Mouse (Mus musculus): ENCODE results near the gene Psmd11. TPM values are rescaled to one million over a fixed set of nuclear protein-coding genes. Genes with fewer than 3 reads are reported as not detected.
"Not testable (repeated sequence)": the region's sequence is repeated elsewhere in the genome, so short reads cannot be mapped to it uniquely, and the experiment has no call there.

The Psmd11 gene
- polyA plus RNA-seq, 1 experiment from 2014 or later = 156 TPM

GRCm38 (mm10) chr11:80429500-80430166, 1.2 kb downstream of the Psmd11 start:
- H3K27ac ChIP-seq (replicated peaks) = peak overlapping the region; percentile 84
- ATAC-seq (ENCODE audit: insufficient read depth) = no peak
- peak overlapping the region; percentile 95 for H3K9ac ChIP-seq
- no peaks in the 10 kb centered on the region for H3K27me3 ChIP-seq
- 41% methylated on average over 14 of the region's 14 CpGs for WGBS (ENCODE audit: insufficient replicate concordance)
- H3K4me3 ChIP-seq (replicated peaks) = peak overlapping the region; percentile 100
- H3K4me1 ChIP-seq (replicated peaks) = peaks cover 15% of the 10 kb centered on the region
- peaks cover 28% of the 10 kb centered on the region for H3K36me3 ChIP-seq (replicated peaks)
- H3K4me2 ChIP-seq = peak overlapping the region; percentile 74
- H3K9me3 ChIP-seq (replicated peaks) = no peaks in the 10 kb centered on the region

DNA sequence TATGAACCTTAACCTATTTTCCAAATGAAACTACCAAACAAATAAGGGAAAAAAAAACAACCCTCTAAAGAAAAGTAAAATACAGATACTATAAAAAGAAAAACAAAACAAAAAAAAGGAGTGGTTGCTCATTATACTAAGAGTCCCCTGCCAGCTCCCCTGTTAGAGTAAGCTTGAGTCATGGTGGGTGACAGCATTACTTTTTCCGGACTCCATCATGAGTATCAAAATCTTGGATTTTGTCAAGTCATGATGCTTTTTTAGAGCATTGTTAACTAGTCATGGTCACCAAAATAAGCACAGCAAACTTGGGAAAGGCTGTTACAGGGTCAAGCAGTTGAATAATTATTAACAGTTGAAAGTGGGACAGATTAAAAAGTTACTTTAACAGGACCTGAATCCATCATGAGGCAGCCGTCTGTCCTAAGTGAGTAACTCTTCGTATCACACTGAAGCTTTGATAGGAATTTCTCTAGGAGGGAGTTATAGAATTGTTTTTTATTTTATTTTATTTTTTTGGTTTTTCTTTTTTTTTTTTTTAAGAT, 2.0 kb downstream of the Psmd11 start:
- no peak overlapping the region for H3K27ac ChIP-seq (replicated peaks)
- H3K4me2 ChIP-seq = peak overlapping the region; percentile 11; the same call in 1 of the 2 replicates
- peaks cover 33% of the 10 kb centered on the region for H3K36me3 ChIP-seq (replicated peaks)
- H3K4me1 ChIP-seq (replicated peaks) = peaks cover 15% of the 10 kb centered on the region
- ATAC-seq (ENCODE audit: insufficient read depth) = no peak
- no peak overlapping the region for H3K9ac ChIP-seq
- no peak overlapping the region for H3K4me3 ChIP-seq (replicated peaks)
- 74% methylated on average over 3 of the region's 3 CpGs for WGBS (ENCODE audit: insufficient replicate concordance)
- no peaks in the 10 kb centered on the region for H3K27me3 ChIP-seq
- H3K9me3 ChIP-seq (replicated peaks) = no peaks in the 10 kb centered on the region

DNA sequence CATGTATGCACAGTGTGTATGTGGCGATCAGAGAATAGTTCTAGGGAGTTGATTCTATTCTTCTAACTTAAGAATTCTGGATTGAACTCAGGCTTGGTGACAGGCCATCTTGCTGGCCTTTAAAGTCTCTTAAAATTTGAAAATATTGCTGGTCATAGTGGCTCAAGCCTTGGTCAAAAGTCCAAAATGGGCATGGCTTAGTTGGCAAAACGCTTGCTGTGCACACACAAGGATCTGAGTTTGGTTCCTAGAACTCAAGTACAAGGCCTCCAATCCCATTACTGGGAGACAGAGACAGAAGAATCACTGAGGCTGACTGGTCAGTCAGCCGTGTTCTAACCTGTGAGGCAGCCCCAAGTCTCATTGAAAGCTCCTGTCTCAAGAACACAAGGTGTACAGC, 18.5 kb downstream of the Psmd11 start:
- Histone ChIP-seq H3K4me2 (no peak overlapping the region), H3K27me3 (no peaks in the 10 kb centered on the region), H3K27ac (replicated peaks) (no peak overlapping the region), H3K9ac (no peak overlapping the region), H3K4me1 (replicated peaks) (no peaks in the 10 kb centered on the region), H3K4me3 (replicated peaks) (no peak overlapping the region), H3K36me3 (replicated peaks) (peaks cover 84% of the 10 kb centered on the region), H3K9me3 (replicated peaks) (no peaks in the 10 kb centered on the region)
- 78% methylated on average over 3 of the region's 3 CpGs for WGBS (ENCODE audit: insufficient replicate concordance)
- ATAC-seq (ENCODE audit: insufficient read depth) = no peak

- ATAC-seq (ENCODE audit: insufficient read depth) = no peak
- Histone ChIP-seq H3K9me3 (replicated peaks) (no peaks in the 10 kb centered on the region), H3K4me2 (no peak overlapping the region), H3K9ac (no peak overlapping the region), H3K36me3 (replicated peaks) (peaks cover 83% of the 10 kb centered on the region), H3K27me3 (no peaks in the 10 kb centered on the region), H3K4me3 (replicated peaks) (no peak overlapping the region), H3K4me1 (replicated peaks) (no peaks in the 10 kb centered on the region), H3K27ac (replicated peaks) (no peak overlapping the region)
- WGBS (ENCODE audit: insufficient replicate concordance) = 86% methylated on average over 2 of the region's 2 CpGs
Observed at GRCm38 (mm10) chr11:80449859-80450258, 21.4 kb downstream of the Psmd11 start.

DNA sequence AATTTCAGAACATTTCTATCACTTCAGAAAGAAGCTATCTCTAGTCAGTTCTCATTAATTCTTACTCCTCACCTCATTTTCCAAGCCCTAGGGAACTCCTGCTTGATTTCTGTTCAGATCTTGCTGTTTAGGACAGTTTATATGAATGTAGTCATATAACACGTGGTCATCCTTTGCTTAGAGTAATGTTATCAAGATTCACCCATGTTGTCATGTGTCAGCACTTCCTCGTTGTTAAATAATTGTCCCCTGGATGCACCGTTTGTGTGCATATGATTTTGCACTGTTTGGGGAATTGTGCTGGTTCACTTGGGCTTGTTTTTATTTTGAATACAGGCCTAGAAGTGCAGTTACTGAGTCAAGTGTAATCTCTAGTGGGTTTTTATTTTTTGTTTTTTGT, 23.8 kb downstream of the Psmd11 start:
- Histone ChIP-seq H3K9me3 (replicated peaks) (no peaks in the 10 kb centered on the region), H3K27ac (replicated peaks) (no peak overlapping the region), H3K4me1 (replicated peaks) (no peaks in the 10 kb centered on the region), H3K4me2 (no peak overlapping the region), H3K4me3 (replicated peaks) (no peak overlapping the region), H3K9ac (no peak overlapping the region), H3K36me3 (replicated peaks) (peaks cover 83% of the 10 kb centered on the region), H3K27me3 (no peaks in the 10 kb centered on the region)
- 34% methylated on average over 3 of the region's 3 CpGs for WGBS (ENCODE audit: insufficient replicate concordance)
- ATAC-seq (ENCODE audit: insufficient read depth) = no peak

DNA sequence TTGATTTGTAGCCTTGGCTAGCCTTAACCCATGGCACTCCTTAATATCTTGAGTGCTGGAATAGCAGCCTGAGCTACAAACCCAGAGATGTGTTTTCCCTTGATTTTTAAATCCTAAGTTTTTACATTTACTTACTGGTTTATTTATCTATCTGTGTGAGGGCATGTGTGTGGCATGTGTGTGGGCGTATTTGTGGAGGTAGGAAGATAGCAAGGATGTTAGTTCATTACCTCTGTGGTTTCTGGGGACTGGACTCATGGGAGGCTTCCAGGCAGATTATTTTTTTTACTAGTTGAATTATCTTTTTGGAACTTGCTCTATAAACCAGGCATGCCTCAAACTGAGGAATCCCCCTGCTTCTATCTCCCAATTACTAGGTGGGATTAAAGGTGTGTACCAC, 24.8 kb downstream of the Psmd11 start:
- no peak for ATAC-seq (ENCODE audit: insufficient read depth)
- H3K27ac ChIP-seq (replicated peaks) = no peak overlapping the region
- no peaks in the 10 kb centered on the region for H3K9me3 ChIP-seq (replicated peaks)
- H3K27me3 ChIP-seq = no peaks in the 10 kb centered on the region
- H3K9ac ChIP-seq = no peak overlapping the region
- 64% methylated on average over 1 of the region's 1 CpGs for WGBS (ENCODE audit: insufficient replicate concordance)
- no peaks in the 10 kb centered on the region for H3K4me1 ChIP-seq (replicated peaks)
- no peak overlapping the region for H3K4me3 ChIP-seq (replicated peaks)
- peaks cover 83% of the 10 kb centered on the region for H3K36me3 ChIP-seq (replicated peaks)
- no peak overlapping the region for H3K4me2 ChIP-seq

GRCm38 (mm10) chr11:80463605-80464130, 35.3 kb downstream of the Psmd11 start:
- not testable (repeated sequence) for H3K27me3 ChIP-seq; H3K9ac ChIP-seq; H3K4me1 ChIP-seq (replicated peaks); H3K4me2 ChIP-seq; ATAC-seq (ENCODE audit: insufficient read depth); H3K9me3 ChIP-seq (replicated peaks); H3K4me3 ChIP-seq (replicated peaks); H3K27ac ChIP-seq (replicated peaks)
- H3K36me3 ChIP-seq (replicated peaks) = peaks cover 93% of the 10 kb centered on the region
- 78% methylated on average over 4 of the region's 4 CpGs for WGBS (ENCODE audit: insufficient replicate concordance)

- peaks cover 2% of the 10 kb centered on the region for H3K27me3 ChIP-seq
- 86% methylated on average over 16 of the region's 16 CpGs for WGBS (ENCODE audit: insufficient replicate concordance)
- no peaks in the 10 kb centered on the region for H3K9me3 ChIP-seq (replicated peaks)
- no peak overlapping the region for H3K9ac ChIP-seq
- H3K36me3 ChIP-seq (replicated peaks) = peaks cover 80% of the 10 kb centered on the region
- peaks cover 17% of the 10 kb centered on the region for H3K4me1 ChIP-seq (replicated peaks)
- ATAC-seq (ENCODE audit: insufficient read depth) = no peak
- H3K4me3 ChIP-seq (replicated peaks) = no peak overlapping the region
- no peak overlapping the region for H3K27ac ChIP-seq (replicated peaks)
- no peak overlapping the region for H3K4me2 ChIP-seq
Observed at GRCm38 (mm10) chr11:80471836-80472605, 43.6 kb downstream of the Psmd11 start.

DNA sequence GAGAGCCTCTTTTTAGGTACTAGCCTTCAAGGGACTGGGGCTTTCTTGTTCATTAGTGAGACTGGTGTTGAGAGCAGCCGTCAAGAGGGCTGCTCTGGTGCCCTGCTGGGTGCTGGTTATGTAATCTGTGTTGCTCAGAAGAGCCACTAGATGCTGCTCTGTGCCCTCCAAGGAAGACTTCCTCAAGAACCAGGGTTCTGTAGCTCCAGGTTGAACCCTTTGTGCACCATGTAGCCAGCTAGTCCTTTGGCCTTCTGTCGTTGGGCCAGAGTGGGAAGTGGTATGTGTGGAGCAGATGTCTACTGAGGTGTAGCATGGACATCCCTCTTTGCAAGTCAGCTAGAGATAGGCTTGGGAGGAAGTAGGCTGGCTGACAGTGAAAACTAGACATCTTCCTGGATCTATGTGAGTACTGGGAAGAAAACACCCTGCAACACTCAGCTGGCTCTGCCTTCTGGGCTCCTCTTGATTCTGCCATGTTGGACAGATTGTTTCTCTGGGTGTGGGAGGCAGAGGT, 45.8 kb downstream of the Psmd11 start:
- Histone ChIP-seq H3K4me1 (replicated peaks) (peaks cover 33% of the 10 kb centered on the region), H3K9me3 (replicated peaks) (no peaks in the 10 kb centered on the region), H3K9ac (no peak overlapping the region), H3K4me2 (no peak overlapping the region), H3K27me3 (peaks cover 22% of the 10 kb centered on the region), H3K4me3 (replicated peaks) (no peak overlapping the region), H3K27ac (replicated peaks) (no peak overlapping the region), H3K36me3 (replicated peaks) (peaks cover 62% of the 10 kb centered on the region)
- 33% methylated on average over 2 of the region's 2 CpGs for WGBS (ENCODE audit: insufficient replicate concordance)
- ATAC-seq (ENCODE audit: insufficient read depth) = no peak

GRCm38 (mm10) chr11:80474846-80475245, 46.4 kb downstream of the Psmd11 start:
- Histone ChIP-seq H3K27ac (replicated peaks) (no peak overlapping the region), H3K36me3 (replicated peaks) (peaks cover 56% of the 10 kb centered on the region), H3K9ac (no peak overlapping the region), H3K4me1 (replicated peaks) (peaks cover 33% of the 10 kb centered on the region), H3K4me2 (no peak overlapping the region), H3K27me3 (peaks cover 27% of the 10 kb centered on the region), H3K9me3 (replicated peaks) (no peaks in the 10 kb centered on the region), H3K4me3 (replicated peaks) (no peak overlapping the region)
- 90% methylated on average over 11 of the region's 11 CpGs for WGBS (ENCODE audit: insufficient replicate concordance)
- ATAC-seq (ENCODE audit: insufficient read depth) = no peak

- no peak overlapping the region for H3K4me3 ChIP-seq (replicated peaks)
- no peak overlapping the region for H3K27ac ChIP-seq (replicated peaks)
- H3K9ac ChIP-seq = no peak overlapping the region
- no peak overlapping the region for H3K4me2 ChIP-seq
- H3K36me3 ChIP-seq (replicated peaks) = peaks cover 49% of the 10 kb centered on the region
- 80% methylated on average over 9 of the region's 9 CpGs for WGBS (ENCODE audit: insufficient replicate concordance)
- peaks cover 33% of the 10 kb centered on the region for H3K4me1 ChIP-seq (replicated peaks)
- peaks cover 28% of the 10 kb centered on the region for H3K27me3 ChIP-seq
- H3K9me3 ChIP-seq (replicated peaks) = no peaks in the 10 kb centered on the region
- ATAC-seq (ENCODE audit: insufficient read depth) = no peak
Observed at GRCm38 (mm10) chr11:80475544-80475943, 47.1 kb downstream of the Psmd11 start.
